Mouse (Mus musculus) lung, embryonic 15.5 days (tissue): Measurements from ENCODE around the gene Flnc. TPM values are rescaled to one million over a fixed set of nuclear protein-coding genes. Genes with fewer than 3 reads are reported as not detected.

Source experiments
- ATAC-seq: fragments of 200-750 bp; cut with Nextera tagmentation; 2 replicates; pipeline ENCODE4 v1.8.0; 2017; ENCODE audit warnings: moderate number of reproducible peaks, borderline replicate concordance; ENCODE audit not compliant: low FRiP score, low TSS enrichment; ENCODE audit errors: extremely low read depth
- H3K27ac ChIP-seq: fragments of 300-500 bp; sonication (generic); 2 replicates; pipeline ENCODE4 v1.5.1; 2015; ENCODE audit warnings: moderate library complexity, mild to moderate bottlenecking, inconsistent platforms
- H3K27me3 ChIP-seq: fragments of 300-500 bp; sonication (generic); 2 replicates; pipeline ENCODE4 v1.6.1; 2015; ENCODE audit warnings: inconsistent platforms
- H3K36me3 ChIP-seq: fragments of 300-500 bp; sonication (generic); 2 replicates; pipeline ENCODE4 v1.6.1; 2015; ENCODE audit warnings: inconsistent platforms
- H3K4me1 ChIP-seq: fragments of 300-500 bp; sonication (generic); 2 replicates; pipeline ENCODE4 v1.6.1; 2015; ENCODE audit warnings: inconsistent platforms
- H3K4me2 ChIP-seq: fragments of 300-500 bp; sonication (generic); 2 replicates; pipeline ENCODE4 v1.6.1; 2015; ENCODE audit warnings: inconsistent platforms, mild to moderate bottlenecking, moderate library complexity
- H3K4me3 ChIP-seq: fragments of 300-500 bp; sonication (generic); 2 replicates; pipeline ENCODE4 v1.5.1; 2015; ENCODE audit warnings: mild to moderate bottlenecking, inconsistent platforms
- H3K9ac ChIP-seq: fragments of 300-500 bp; sonication (generic); 2 replicates; pipeline ENCODE4 v1.6.1; 2015; ENCODE audit warnings: inconsistent platforms
- H3K9me3 ChIP-seq: fragments of 300-500 bp; sonication (generic); 2 replicates; pipeline ENCODE4 v1.6.1; 2016; ENCODE audit warnings: inconsistent platforms
- WGBS: fragments of 180-500 bp; shearing (Covaris S2); methylation state at CpG from one replicate; pipeline ENCODE4 v1.1.7; 2015; 5-methylcytosine and 5-hydroxymethylcytosine counted together
- microRNA-seq: library from miRNA; unstranded; fragments of <30 nt; microRNA quantifications from one replicate; pipeline ENCODE4, GENCODE M21; 2016
- polyA plus RNA-seq: library from polyadenylated mRNA; unstranded; fragments of >200 nt; fragmentation: Nextera tagmentation; extraction: Ambion mirVana; gene quantifications from 2 replicates; pipeline ENCODE4 v1.2.1, GENCODE M21; 2015

The Flnc gene
- polyA plus RNA-seq, 1 experiment from 2014 or later, result 6.7 TPM

GRCm38 (mm10) chr6:29496270-29496669, 63.2 kb downstream of the Flnc start:
- peaks cover 2% of the 10 kb centered on the region; the same call in 1 of the 2 replicates for H3K36me3 ChIP-seq
- H3K27me3 ChIP-seq, result peaks cover 16% of the 10 kb centered on the region
- ATAC-seq, result 0 out of 2 replicates have a peak, but pooled peaks have one; percentile 28
- no peak overlapping the region for H3K27ac ChIP-seq
- H3K4me2 ChIP-seq, result no peak overlapping the region
- WGBS, result 30% methylated on average over 25 of the region's 25 CpGs
- H3K4me3 ChIP-seq, result no peak overlapping the region
- no peak overlapping the region for H3K9ac ChIP-seq
- no peaks in the 10 kb centered on the region for H3K9me3 ChIP-seq
- no peaks in the 10 kb centered on the region for H3K4me1 ChIP-seq

DNA sequence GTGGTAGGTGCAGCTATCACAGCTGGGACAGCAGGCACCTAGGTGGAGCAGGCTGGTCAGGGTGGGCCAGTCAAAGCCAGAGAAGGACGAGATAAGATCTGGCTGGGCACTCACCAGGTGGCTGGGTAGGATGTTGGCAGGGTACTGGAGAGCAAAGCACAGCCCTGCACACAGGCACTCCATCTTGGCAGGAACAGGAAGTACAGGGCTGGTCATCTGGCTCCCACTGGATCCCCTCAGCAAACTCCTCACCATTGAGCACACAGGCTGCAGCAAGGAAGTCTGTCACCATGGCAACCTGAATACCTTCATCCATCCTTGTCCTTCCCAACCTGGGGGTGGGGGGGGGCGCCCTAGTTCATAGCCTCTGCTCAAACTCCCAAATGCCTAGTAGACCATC, 64.7 kb downstream of the Flnc start:
- Histone ChIP-seq H3K9ac (no peak overlapping the region), H3K4me2 (no peak overlapping the region), H3K36me3 (peaks cover 2% of the 10 kb centered on the region; the same call in 1 of the 2 replicates), H3K4me1 (no peaks in the 10 kb centered on the region), H3K27ac (no peak overlapping the region), H3K9me3 (no peaks in the 10 kb centered on the region), H3K27me3 (peaks cover 16% of the 10 kb centered on the region), H3K4me3 (no peak overlapping the region)
- ATAC-seq, result no peak
- 32% methylated on average over 2 of the region's 2 CpGs for WGBS

- H3K36me3 ChIP-seq, result peaks cover 2% of the 10 kb centered on the region; the same call in 1 of the 2 replicates
- H3K27ac ChIP-seq, result no peak overlapping the region
- no peak overlapping the region for H3K4me3 ChIP-seq
These were observed 67.1 kb downstream of the Flnc start for GRCm38 (mm10) chr6:29500177-29500576.

GRCm38 (mm10) chr6:29500810-29501209, 67.8 kb downstream of the Flnc start:
- peaks cover 13% of the 10 kb centered on the region for H3K27me3 ChIP-seq
- no peaks in the 10 kb centered on the region for H3K4me1 ChIP-seq
- H3K4me2 ChIP-seq, result no peak overlapping the region
- H3K9me3 ChIP-seq, result no peaks in the 10 kb centered on the region
- 91% methylated on average over 6 of the region's 6 CpGs for whole genome bisulfite sequencing
- ATAC-seq, result no peak
- H3K4me3 ChIP-seq, result no peak overlapping the region
- H3K27ac ChIP-seq, result no peak overlapping the region
- H3K9ac ChIP-seq, result no peak overlapping the region
- peaks cover 2% of the 10 kb centered on the region; the same call in 1 of the 2 replicates for H3K36me3 ChIP-seq

More at GRCm38 (mm10) chr6:29500177-29500576, 67.1 kb downstream of the Flnc start:
- H3K4me1 ChIP-seq, result no peaks in the 10 kb centered on the region
- H3K27me3 ChIP-seq, result peaks cover 16% of the 10 kb centered on the region
- no peak overlapping the region for H3K9ac ChIP-seq
- no peak overlapping the region for H3K4me2 ChIP-seq
- no peak for ATAC-seq
- 88% methylated on average over 7 of the region's 7 CpGs for WGBS
- H3K9me3 ChIP-seq, result no peaks in the 10 kb centered on the region

DNA sequence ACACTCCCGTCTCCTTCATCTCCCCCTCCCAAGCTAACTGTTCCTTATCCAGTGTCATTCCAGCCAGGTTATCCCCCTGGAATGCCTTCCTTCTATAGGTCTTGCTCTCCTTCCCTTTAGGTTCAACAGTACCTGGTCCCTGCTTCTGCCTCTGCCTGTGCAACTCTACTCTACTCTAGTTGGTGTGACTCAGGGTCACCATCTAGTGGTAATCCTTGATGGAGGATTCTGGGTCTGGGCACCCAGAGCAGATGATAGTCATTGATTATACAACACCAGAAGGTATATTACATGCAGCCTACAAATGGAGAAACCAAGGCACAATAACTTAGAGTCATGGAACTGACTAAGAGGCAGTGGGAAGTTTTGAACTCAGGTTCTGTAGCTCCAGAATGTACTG, 68.5 kb downstream of the Flnc start:
- no peak for ATAC-seq
- no peak overlapping the region for H3K4me3 ChIP-seq
- H3K9me3 ChIP-seq, result no peaks in the 10 kb centered on the region
- H3K27ac ChIP-seq, result no peak overlapping the region
- peaks cover 8% of the 10 kb centered on the region for H3K27me3 ChIP-seq
- WGBS, result 100% methylated on average over 1 of the region's 1 CpGs
- H3K9ac ChIP-seq, result no peak overlapping the region
- H3K4me1 ChIP-seq, result peaks cover 3% of the 10 kb centered on the region; the same call in 1 of the 2 replicates
- H3K36me3 ChIP-seq, result peaks cover 2% of the 10 kb centered on the region; the same call in 1 of the 2 replicates
- no peak overlapping the region for H3K4me2 ChIP-seq

DNA sequence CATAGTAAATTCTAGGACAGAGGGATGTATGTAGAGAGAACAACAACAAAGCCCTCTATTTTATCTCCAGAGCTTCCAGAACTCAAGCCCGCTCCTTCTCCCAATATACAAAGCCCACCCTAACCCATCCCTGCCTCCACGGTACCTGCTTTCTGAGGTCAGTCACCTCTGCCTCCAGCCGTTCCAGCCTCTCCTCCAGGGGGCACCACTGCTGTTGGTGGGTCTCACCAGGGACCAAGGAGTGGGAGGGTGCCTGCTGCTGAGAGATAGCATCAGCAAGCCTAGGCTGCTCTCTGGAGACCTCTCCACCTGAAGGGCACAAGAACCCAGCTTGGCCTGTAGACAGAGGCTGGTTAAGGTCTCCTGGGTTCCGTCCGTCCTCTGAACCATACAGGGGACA, 72.4 kb downstream of the Flnc start:
- H3K36me3 ChIP-seq, result no peaks in the 10 kb centered on the region
- 0 out of 2 replicates have a peak, but pooled peaks cover 3% of the 10 kb centered on the region for H3K27me3 ChIP-seq
- ATAC-seq, result no peak
- no peak overlapping the region for H3K9ac ChIP-seq
- H3K27ac ChIP-seq, result no peak overlapping the region
- H3K4me1 ChIP-seq, result peaks cover 11% of the 10 kb centered on the region; the same call in 1 of the 2 replicates
- no peak overlapping the region for H3K4me2 ChIP-seq
- WGBS, result 86% methylated on average over 5 of the region's 5 CpGs
- no peak overlapping the region for H3K4me3 ChIP-seq
- H3K9me3 ChIP-seq, result no peaks in the 10 kb centered on the region

GRCm38 (mm10) chr6:29506834-29507233, 73.8 kb downstream of the Flnc start:
- H3K4me2 ChIP-seq, result peak overlapping the region; percentile 87
- H3K27ac ChIP-seq, result no peak overlapping the region
- peak overlapping the region; percentile 59 for H3K4me3 ChIP-seq
- H3K4me1 ChIP-seq, result peaks cover 11% of the 10 kb centered on the region; the same call in 1 of the 2 replicates
- H3K27me3 ChIP-seq, result 0 out of 2 replicates have a peak, but pooled peaks cover 3% of the 10 kb centered on the region
- H3K36me3 ChIP-seq, result no peaks in the 10 kb centered on the region
- peak overlapping the region; percentile 42 for H3K9ac ChIP-seq
- WGBS, result 22% methylated on average over 8 of the region's 8 CpGs
- no peaks in the 10 kb centered on the region for H3K9me3 ChIP-seq
- no peak for ATAC-seq

DNA sequence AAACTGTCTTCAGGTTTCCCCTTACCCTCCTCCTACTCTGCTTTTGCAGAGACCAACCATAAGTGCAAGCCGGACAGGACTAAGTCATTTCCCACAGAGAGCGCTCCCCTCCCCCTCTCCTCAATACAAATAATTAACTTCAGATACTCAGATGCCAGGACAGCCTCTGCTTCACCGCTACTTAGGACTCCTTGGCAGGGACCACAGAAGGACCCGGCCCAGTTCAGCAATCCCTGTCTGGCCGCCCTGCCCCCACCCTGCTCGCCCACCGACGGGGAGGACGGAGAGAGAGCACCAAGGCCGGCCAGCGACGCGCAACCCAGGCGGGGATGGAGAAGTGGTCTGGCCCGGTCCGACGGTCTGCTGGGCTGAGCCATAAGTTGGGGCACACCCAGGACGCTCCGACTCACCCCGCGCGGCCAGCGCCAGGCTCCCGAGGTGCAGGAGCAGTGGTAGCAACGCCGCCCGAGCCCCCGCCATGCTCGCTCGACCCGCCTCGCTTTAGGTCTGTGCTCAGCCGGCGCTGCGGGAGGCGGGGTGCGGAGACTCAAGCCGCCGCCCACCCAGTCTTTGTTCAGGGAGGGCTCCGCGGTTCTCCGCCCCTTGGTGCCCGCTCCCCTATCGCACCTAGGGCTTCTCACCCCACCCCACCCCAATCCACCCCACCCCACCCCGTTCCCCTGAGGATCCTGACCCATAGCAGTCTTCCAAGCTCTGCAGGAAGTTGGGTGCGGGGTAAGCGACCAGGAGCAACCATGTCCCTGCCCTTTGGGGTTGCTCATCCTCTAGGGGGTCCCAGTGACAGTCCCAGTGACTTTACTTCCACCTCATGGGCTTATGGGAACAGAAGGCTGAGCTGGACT, 74.6 kb downstream of the Flnc start, which contains the start of gene Kcp:
Gene Kcp, minus strand, starts transcription at position 506 of the 863 bp plus-strand sequence.
- H3K4me1 ChIP-seq, result peaks cover 11% of the 10 kb centered on the region; the same call in 1 of the 2 replicates
- peak within 1 kb of the TSS; percentile 42 for H3K9ac ChIP-seq
- peak; percentile 66; the same call in 1 of the 2 replicates for ATAC-seq
- H3K36me3 ChIP-seq, result no peaks in the 10 kb centered on the region
- under 1% methylated on average over 43 of the region's 47 CpGs for WGBS
- 0 out of 2 replicates have a peak, but pooled peaks cover 3% of the 10 kb centered on the region for H3K27me3 ChIP-seq
- H3K4me2 ChIP-seq, result peak within 1 kb of the TSS; percentile 87
- H3K9me3 ChIP-seq, result no peaks in the 10 kb centered on the region
- peak within 1 kb of the TSS; percentile 59 for H3K4me3 ChIP-seq
- no peak within 1 kb of the TSS for H3K27ac ChIP-seq

DNA sequence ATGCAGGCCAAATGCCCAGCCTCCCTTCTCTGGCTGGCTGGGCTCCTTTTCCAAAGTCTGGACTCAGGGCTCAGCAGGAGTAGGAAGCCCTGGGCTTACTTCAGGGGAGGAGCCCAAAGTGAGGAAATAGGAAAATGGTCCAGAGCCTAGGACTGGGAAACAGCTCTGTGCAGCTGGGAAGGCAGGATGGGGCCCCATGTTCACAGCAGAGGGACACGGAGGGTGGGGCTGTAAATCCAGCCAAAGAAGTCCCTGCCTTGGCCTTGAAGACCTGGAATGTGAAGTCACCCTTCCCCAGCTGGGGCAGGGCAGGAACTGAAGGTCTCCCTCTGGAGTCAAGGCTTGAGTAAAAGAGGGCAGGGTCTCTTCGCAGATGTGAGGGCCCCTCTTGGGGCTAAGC, 76.0 kb downstream of the Flnc start:
- H3K4me2 ChIP-seq, result no peak overlapping the region
- ATAC-seq, result no peak
- no peaks in the 10 kb centered on the region for H3K9me3 ChIP-seq
- H3K36me3 ChIP-seq, result no peaks in the 10 kb centered on the region
- 0 out of 2 replicates have a peak, but pooled peaks cover 3% of the 10 kb centered on the region for H3K27me3 ChIP-seq
- H3K27ac ChIP-seq, result 0 out of 2 replicates have a peak overlapping the region, but pooled peaks have one; percentile 0
- peaks cover 20% of the 10 kb centered on the region for H3K4me1 ChIP-seq
- no peak overlapping the region for H3K4me3 ChIP-seq
- H3K9ac ChIP-seq, result no peak overlapping the region
- WGBS, result 39% methylated on average over 2 of the region's 2 CpGs

Small RNA genes within 50 kb of the gene (microRNA-seq; reads per million reads assigned to microRNA genes)
- gene Gm26220 (not detected), gene Gm44354 (not detected)

Other genes with a start within 250 kb of the Flnc start
- gene Impdh1, start 216.9 kb upstream of the Flnc start, polyA plus RNA-seq, result 48.0 and 51.8 TPM in 2 replicates
- gene Hilpda, start 160.8 kb upstream of the Flnc start, polyA plus RNA-seq, result 45.6 and 46.2 TPM in 2 replicates
- gene Fam71f2, start 153.7 kb upstream of the Flnc start, polyA plus RNA-seq, result 0.51 and 0.68 TPM in 2 replicates
- 0.11 TPM in 1 of 2 replicates, not detected in the other for gene Fam71f1, start 114.1 kb upstream of the Flnc start, polyA plus RNA-seq
- 427 and 444 TPM in 2 replicates for gene Calu, start 85.2 kb upstream of the Flnc start, polyA plus RNA-seq
- 0.44 and 0.77 TPM in 2 replicates for gene Opn1sw, start 44.8 kb upstream of the Flnc start, polyA plus RNA-seq
- 7.8 and 9.1 TPM in 2 replicates for gene Ccdc136, start 36.9 kb upstream of the Flnc start, polyA plus RNA-seq
- gene Atp6v1f, start 34.5 kb downstream of the Flnc start, polyA plus RNA-seq, result 201 and 209 TPM in 2 replicates
- gene Atp6v1fnb, start 38.2 kb downstream of the Flnc start, polyA plus RNA-seq, result not detected in 2 replicates
- gene Kcp, start 74.7 kb downstream of the Flnc start, polyA plus RNA-seq, result 14.0 and 14.1 TPM in 2 replicates
- gene Irf5, start 93.4 kb downstream of the Flnc start, polyA plus RNA-seq, result 4.4 and 6.2 TPM in 2 replicates
- 81.8 and 83.2 TPM in 2 replicates for gene Tnpo3, start 176.6 kb downstream of the Flnc start, polyA plus RNA-seq